In the genomic region with DNA sequence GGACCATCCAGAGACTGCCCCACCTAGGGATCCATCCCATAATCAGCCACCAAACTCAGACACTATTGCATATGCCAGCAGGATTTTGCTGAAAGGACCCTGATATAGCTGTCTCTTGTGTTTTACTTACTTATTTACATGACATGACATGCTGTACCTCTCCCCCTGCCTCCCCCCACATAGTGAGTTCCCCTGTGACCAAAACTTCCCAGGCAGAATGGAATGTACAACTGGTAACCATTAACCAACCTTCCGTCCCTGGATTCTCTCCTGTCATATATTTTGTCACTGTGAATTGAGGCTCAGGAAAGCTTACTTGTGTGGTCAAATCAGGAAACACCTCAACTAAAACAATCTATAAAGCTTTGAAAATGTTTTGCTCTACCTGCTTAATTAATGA, we compare ENCODE assay signal across 25 mouse cellular contexts.
"Had no signal": no experiment of that assay in that cellular context is flagged by ENCODE, and none has a peak within 500 bp of the region (broad histone marks: within the 10 kb centered on the region; RNA-seq: fewer than 3 reads in every experiment).

No protein-coding gene starts in this region.

- H3K27me3 ChIP-seq: heart, embryonic 13.5 days; heart, embryonic 15.5 days; hindbrain, embryonic 13.5 days; hindbrain, embryonic 15.5 days; intestine, embryonic 15.5 days; limb, embryonic 12.5 days; liver, embryonic 13.5 days; liver, embryonic 15.5 days had no signal

- DNase-seq: gastrocnemius, postnatal 14 days; gastrocnemius, postnatal 36 days; heart, adult 11 months; heart, adult 2 months; heart, postnatal 14 days; heart, postnatal 36 days; kidney, adult 2 months; liver; liver, embryonic 13.5 days; liver, postnatal 0 days had no signal

- H3K4me3 ChIP-seq: heart, adult 2 months; heart, embryonic 13.5 days; heart, embryonic 15.5 days; hindbrain, embryonic 13.5 days; hindbrain, embryonic 15.5 days; intestine, embryonic 15.5 days; layer of hippocampus, adult 2 months; left cerebral cortex, adult 2 months; limb, embryonic 10.5 days; limb, embryonic 12.5 days; liver, embryonic 13.5 days; liver, embryonic 15.5 days had no signal

- ATAC-seq: inflammation-experienced regulatory T-cells, adult 6 months; intestine, embryonic 15.5 days; intestine, postnatal 0 days; liver, postnatal 0 days had no signal

- H3K27ac ChIP-seq: heart, adult 2 months; heart, embryonic 13.5 days; heart, embryonic 15.5 days; hindbrain, embryonic 13.5 days; hindbrain, embryonic 15.5 days; intestine, embryonic 15.5 days; kidney, postnatal 0 days; layer of hippocampus, adult 2 months; left cerebral cortex, adult 2 months; limb, embryonic 10.5 days; limb, embryonic 12.5 days; liver, embryonic 13.5 days; liver, embryonic 15.5 days had no signal

- H3K4me1 ChIP-seq: heart, embryonic 13.5 days; heart, embryonic 15.5 days; hindbrain, embryonic 13.5 days; hindbrain, embryonic 15.5 days; intestine, embryonic 15.5 days; limb, embryonic 10.5 days; limb, embryonic 12.5 days; liver, embryonic 13.5 days; liver, embryonic 15.5 days had no signal

- H3K9ac ChIP-seq: heart, embryonic 13.5 days; heart, embryonic 15.5 days; hindbrain, embryonic 13.5 days; hindbrain, embryonic 15.5 days; intestine, embryonic 15.5 days; limb, embryonic 12.5 days; liver, embryonic 13.5 days; liver, embryonic 15.5 days; liver, postnatal 0 days had no signal

- H3K9me3 ChIP-seq: heart, embryonic 13.5 days; heart, embryonic 15.5 days; hindbrain, embryonic 13.5 days; hindbrain, embryonic 15.5 days; intestine, embryonic 15.5 days; limb, embryonic 10.5 days; limb, embryonic 12.5 days; liver, embryonic 13.5 days; liver, embryonic 15.5 days had no signal

- H3K4me2 ChIP-seq: heart, embryonic 11.5 days; heart, embryonic 13.5 days; heart, embryonic 15.5 days; hindbrain, embryonic 13.5 days; hindbrain, embryonic 15.5 days; intestine, embryonic 15.5 days; limb, embryonic 12.5 days; liver, embryonic 11.5 days; liver, embryonic 13.5 days; liver, embryonic 15.5 days had no signal

- H3K36me3 ChIP-seq: heart, embryonic 13.5 days; heart, embryonic 15.5 days; hindbrain, embryonic 13.5 days; hindbrain, embryonic 15.5 days; intestine, embryonic 15.5 days; limb, embryonic 10.5 days; limb, embryonic 12.5 days; liver, embryonic 13.5 days; liver, embryonic 15.5 days had no signal
